In genomic region chr2:91474358-91474757, GRCm38 (mm10) we compare ENCODE assay signal across 9 mouse cellular contexts. TPM values are rescaled to one million over a fixed set of nuclear protein-coding genes. Genes with fewer than 3 reads are reported as not detected.
DNase-seq lines count a peak whose midpoint lies in the region; ATAC-seq and TF ChIP-seq lines count a peak whose summit lies in the region.
"Had no signal": no experiment of that assay in that cellular context is flagged by ENCODE, and none has a peak within 500 bp of the region (broad histone marks: within the 10 kb centered on the region; RNA-seq: fewer than 3 reads in every experiment).

No protein-coding gene starts in this region.

- H3K27me3 ChIP-seq in intestine, embryonic 15.5 days (replicated peaks): no peaks in the 10 kb centered on the region
- H3K27me3 ChIP-seq: neural tube, embryonic 12.5 days had no signal

- TF ChIP-seq CTCF in lung, adult 2 months (IDR thresholded peaks at IDR 0.05; ENCODE audit: insufficient read depth, low read length): no peak

- no peak for TF ChIP-seq POLR2A in lung, adult 2 months (IDR thresholded peaks at IDR 0.05; ENCODE audit: borderline replicate concordance, extremely low read depth, low read depth, low read length)

- no peak overlapping the region for H3K4me3 ChIP-seq in intestine, embryonic 15.5 days (replicated peaks)
- no peak overlapping the region for H3K4me3 ChIP-seq in lung, adult 2 months (replicated peaks; ENCODE audit: extremely low read depth, low read depth, low read length)
- H3K4me3 ChIP-seq: neural tube, embryonic 12.5 days had no signal

- H3K9me3 ChIP-seq in intestine, embryonic 15.5 days: no peaks in the 10 kb centered on the region
- H3K9me3 ChIP-seq: neural tube, embryonic 12.5 days had no signal

- 46% methylated on average over 12 of the region's 12 CpGs for WGBS in intestine, embryonic 15.5 days
- WGBS in lung, adult 2 months: 66% methylated on average over 12 of the region's 12 CpGs

- peak; percentile 95 for ATAC-seq in intestine, embryonic 15.5 days

- peaks cover 27% of the 10 kb centered on the region for H3K4me1 ChIP-seq in intestine, embryonic 15.5 days (replicated peaks)
- H3K4me1 ChIP-seq in lung, adult 2 months (ENCODE audit: control insufficient read depth, insufficient read depth, low read length): no peaks in the 10 kb centered on the region

- H3K9ac ChIP-seq in intestine, embryonic 15.5 days: no peak overlapping the region
- H3K9ac ChIP-seq: neural tube, embryonic 12.5 days had no signal

- H3K36me3 ChIP-seq in intestine, embryonic 15.5 days: peaks cover 26% of the 10 kb centered on the region

- peak overlapping the region; percentile 41 for H3K4me2 ChIP-seq in intestine, embryonic 15.5 days (replicated peaks)
- H3K4me2 ChIP-seq: neural tube, embryonic 12.5 days had no signal

- H3K27ac ChIP-seq in intestine, embryonic 15.5 days: peak overlapping the region; percentile 61
- H3K27ac ChIP-seq: macrophage; neural tube, embryonic 12.5 days had no signal

- DNase-seq in urinary bladder, postnatal 14 days (ENCODE audit: low spot score): peak; percentile 84
- no peak for DNase-seq in urinary bladder, postnatal 10 days (ENCODE audit: low spot score)
- DNase-seq in lung, adult 2 months: peak; percentile 38
- no peak for DNase-seq in testis, postnatal 14 days (ENCODE audit: low spot score)
- DNase-seq in right cerebral cortex, adult 2 months (ENCODE audit: low spot score in 2 of 2): no peak
- DNase-seq in spleen, adult 12 weeks (ENCODE audit: low spot score): no peak

RNA-seq across cellular contexts. Expression of gene Lrp4, which starts 17.0 kb away (rescaled TPM):
- 8.7 and 9.2 TPM in 2 replicates for polyA plus RNA-seq in intestine, embryonic 15.5 days (2015; fragmentation: Nextera tagmentation; extraction: Ambion mirVana)
- 47.6 and 55.6 TPM in 2 replicates for polyA plus RNA-seq in lung, adult 2 months (2012; rRNA removed)

RNA-seq across cellular contexts. Expression of gene 1110051M20Rik, which starts 29.9 kb away (rescaled TPM):
- 36.3 and 38.6 TPM in 2 replicates for polyA plus RNA-seq in intestine, embryonic 15.5 days (2015; fragmentation: Nextera tagmentation; extraction: Ambion mirVana)
- 19.2 and 27.0 TPM in 2 replicates for polyA plus RNA-seq in lung, adult 2 months (2012; rRNA removed)

RNA-seq across cellular contexts. Expression of gene Ckap5, which starts 52.2 kb away (rescaled TPM):
- 68.7 and 81.2 TPM in 2 replicates for polyA plus RNA-seq in intestine, embryonic 15.5 days (2015; fragmentation: Nextera tagmentation; extraction: Ambion mirVana)
- 4.7 and 9.1 TPM in 2 replicates for polyA plus RNA-seq in lung, adult 2 months (2012; rRNA removed)

Comparison
In these comparisons a context has a peak if more than half of its experiments do, and no peak if none do; other contexts are left out.
1. DNase-seq: peak in urinary bladder, postnatal 14 days (single experiment) and lung, adult 2 months (single experiment); none in urinary bladder, postnatal 10 days (single experiment), testis, postnatal 14 days (single experiment), right cerebral cortex, adult 2 months (0 of 2) and spleen, adult 12 weeks (single experiment).